Mouse (Mus musculus) thymus, adult 2 months (tissue): Measurements from ENCODE around the gene Abcb6. TPM values are rescaled to one million over a fixed set of nuclear protein-coding genes. Genes with fewer than 3 reads are reported as not detected.
A peak's percentile ranks its signal among the peaks of the same experiment; 100 is the strongest.

Experiments
- DNase-seq: peaks from one replicate; pipeline ENCODE4 v3.0.0; 2021
- H3K27ac ChIP-seq: fragments of 200-500 bp; 2 replicates; pipeline ENCODE4 v1.5.1; 2012; ENCODE audit warnings: low read length, control low read depth; ENCODE audit not compliant: control insufficient read depth, insufficient read depth
- H3K27me3 ChIP-seq: fragments of 200-500 bp; 2 replicates; pipeline ENCODE4 v1.6.1; 2012; ENCODE audit warnings: mild to moderate bottlenecking, low read length, moderate library complexity, mixed read lengths; ENCODE audit not compliant: control insufficient read depth, insufficient read depth
- H3K36me3 ChIP-seq: fragments of 200-500 bp; 2 replicates; pipeline ENCODE4 v1.6.1; 2012; ENCODE audit warnings: mild to moderate bottlenecking, low read length, moderate library complexity; ENCODE audit not compliant: control insufficient read depth, insufficient read depth
- H3K4me1 ChIP-seq: fragments of 200-500 bp; replicated peaks from 2 replicates; pipeline ENCODE4 v1.6.1; 2012; ENCODE audit warnings: low read length; ENCODE audit not compliant: control insufficient read depth, insufficient read depth
- H3K4me3 ChIP-seq: fragments of 200-500 bp; 2 replicates; pipeline ENCODE4 v1.5.1; 2012; ENCODE audit warnings: mild to moderate bottlenecking, low read length, control low read depth, moderate library complexity; ENCODE audit not compliant: control insufficient read depth, insufficient read depth
- CTCF ChIP-seq: fragments of 200-500 bp; IDR thresholded peaks from 2 replicates; pipeline ENCODE4 v1.5.1; 2012; ENCODE audit warnings: mild to moderate bottlenecking, control low read depth, low read length, moderate library complexity, borderline replicate concordance; ENCODE audit not compliant: control insufficient read depth, poor library complexity, insufficient read depth; ENCODE audit errors: extremely low read depth
- POLR2A ChIP-seq: fragments of 200-500 bp; IDR thresholded peaks from 2 replicates; pipeline ENCODE4 v1.6.1; 2012; ENCODE audit warnings: mild to moderate bottlenecking, low read length, control low read depth, moderate library complexity; ENCODE audit not compliant: control insufficient read depth, poor library complexity, insufficient read depth; ENCODE audit errors: extremely low read depth
- WGBS: fragments of 180-500 bp; shearing (Covaris S2); methylation state at CpG from one replicate; pipeline ENCODE4 v1.1.7; 2018; 5-methylcytosine and 5-hydroxymethylcytosine counted together
- polyA plus RNA-seq: library from polyadenylated mRNA; depleted of rRNA; stranded (reverse); fragments of >200 nt; gene quantifications from 2 replicates; pipeline ENCODE4 v1.2.3, GENCODE M21; 2012

Gene Abcb6
- polyA plus RNA-seq, 1 experiment: 10.9 TPM

DNA sequence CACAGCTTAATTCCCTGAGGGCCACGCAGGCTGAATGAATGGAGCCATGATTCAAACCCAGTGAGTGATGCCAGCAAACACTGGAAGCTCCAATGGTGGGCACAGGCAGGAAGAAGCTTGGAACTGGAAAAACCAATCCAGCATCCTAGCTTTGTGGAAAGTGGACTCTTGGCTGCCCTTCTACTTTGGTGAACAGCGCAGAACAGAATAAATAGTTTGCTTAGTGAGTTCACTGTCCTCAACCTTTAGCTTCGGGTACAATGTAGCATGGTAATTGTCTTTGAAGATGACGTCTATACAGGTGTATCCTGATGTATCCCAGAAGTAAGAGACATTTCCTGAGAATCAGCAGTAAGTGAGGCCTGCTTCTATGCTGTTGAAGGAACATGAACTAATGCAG lies 31.5 kb downstream of the Abcb6 start:
- no peak overlapping the region for H3K27ac ChIP-seq
- H3K36me3 ChIP-seq: peaks cover 24% of the 10 kb centered on the region
- no peaks in the 10 kb centered on the region for H3K4me1 ChIP-seq
- DNase-seq: no peak
- no peaks in the 10 kb centered on the region for H3K27me3 ChIP-seq
- no peak for TF ChIP-seq POLR2A
- no peak overlapping the region for H3K4me3 ChIP-seq
- 98% methylated on average over 4 of the region's 4 CpGs for WGBS

GRCm38 (mm10) chr1:75147411-75148135 lies 32.6 kb downstream of the Abcb6 start:
- no peaks in the 10 kb centered on the region for H3K27me3 ChIP-seq
- H3K36me3 ChIP-seq: peaks cover 24% of the 10 kb centered on the region
- TF ChIP-seq POLR2A (no peak), CTCF (no peak)
- peaks cover 3% of the 10 kb centered on the region; the same call in 1 of the 2 replicates for H3K4me1 ChIP-seq
- DNase-seq: no peak
- H3K27ac ChIP-seq: no peak overlapping the region
- WGBS: 95% methylated on average over 7 of the region's 7 CpGs
- H3K4me3 ChIP-seq: no peak overlapping the region

- Histone ChIP-seq H3K36me3 (peaks cover 24% of the 10 kb centered on the region), H3K4me1 (peaks cover 7% of the 10 kb centered on the region)
Measured at GRCm38 (mm10) chr1:75145589-75145988, 34.6 kb downstream of the Abcb6 start.

DNA sequence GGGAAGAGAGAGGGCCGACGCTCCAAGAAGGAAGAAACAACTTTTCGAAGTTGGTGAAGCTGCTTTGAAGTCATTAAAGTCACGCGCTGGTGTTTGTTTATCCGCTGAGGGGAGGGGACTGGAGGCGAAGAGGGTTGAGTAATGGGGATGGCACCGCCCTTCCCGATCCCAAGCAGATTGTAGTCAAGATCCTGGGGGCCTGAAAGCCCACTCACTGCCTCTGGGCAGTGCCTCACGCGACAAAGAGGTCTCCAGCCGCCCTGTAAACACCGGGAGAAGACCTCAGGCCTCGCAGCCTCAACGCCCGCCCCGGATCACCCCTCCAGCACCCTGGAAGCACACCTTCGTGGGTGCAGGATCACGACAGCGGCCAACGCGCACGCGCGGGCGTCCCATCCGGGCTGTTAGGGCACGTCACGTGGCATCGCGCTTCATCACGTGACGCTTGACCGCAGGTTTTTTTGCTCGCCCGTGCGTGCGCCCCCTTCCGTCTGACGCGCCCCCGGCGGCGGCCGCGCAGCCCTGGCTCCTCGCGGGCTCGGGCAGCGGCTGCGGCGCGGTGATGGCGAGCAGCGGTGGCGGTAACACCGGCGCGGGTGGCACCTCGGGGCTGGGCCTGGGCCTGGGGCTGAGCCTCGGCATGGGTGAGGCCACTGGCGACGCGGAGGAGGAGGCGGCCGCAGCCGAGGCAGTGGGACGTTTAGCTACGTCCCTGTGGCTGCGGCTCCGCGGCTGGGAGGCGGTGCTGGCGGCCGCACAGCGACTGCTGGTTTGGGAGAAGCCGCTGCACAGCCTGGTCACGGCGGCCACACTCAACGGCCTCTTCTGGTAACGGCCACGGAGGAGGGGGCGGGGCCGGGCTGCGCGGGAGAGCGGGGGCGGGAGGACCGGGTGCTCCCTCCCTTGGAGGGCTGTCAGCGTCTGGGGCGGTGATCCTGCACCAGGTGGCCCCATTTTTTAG lies 37.6 kb downstream of the Abcb6 start, which contains the start of the genes Cnppd1 and Retreg2:
Gene Cnppd1 (minus strand): TSS at position 411 of the 961 bp plus-strand sequence.
Gene Retreg2 (plus strand): TSS at position 478 of the 961 bp plus-strand sequence.
- peak; percentile 95 for DNase-seq
- WGBS: under 1% methylated on average over 91 of the region's 91 CpGs
- Histone ChIP-seq H3K27me3 (no peaks in the 10 kb centered on the region), H3K4me1 (peaks cover 7% of the 10 kb centered on the region), H3K36me3 (peaks cover 26% of the 10 kb centered on the region), H3K27ac (peak within 1 kb of the TSS; percentile 90), H3K4me3 (peak within 1 kb of the TSS; percentile 84)
- TF ChIP-seq CTCF (peak; percentile 88), POLR2A (peak; percentile 96)

More at GRCm38 (mm10) chr1:75145589-75145988, 34.6 kb downstream of the Abcb6 start:
- Histone ChIP-seq H3K27me3 (no peaks in the 10 kb centered on the region), H3K4me3 (no peak overlapping the region), H3K27ac (no peak overlapping the region)
- DNase-seq: no peak
- WGBS: 94% methylated on average over 3 of the region's 3 CpGs
- TF ChIP-seq CTCF (no peak), POLR2A (no peak)

GRCm38 (mm10) chr1:75141486-75142190 lies 38.6 kb downstream of the Abcb6 start:
- H3K36me3 ChIP-seq: peaks cover 29% of the 10 kb centered on the region
- peak overlapping the region; percentile 84 for H3K4me3 ChIP-seq
- H3K4me1 ChIP-seq: peaks cover 7% of the 10 kb centered on the region
- peak overlapping the region; percentile 90 for H3K27ac ChIP-seq
- no peaks in the 10 kb centered on the region for H3K27me3 ChIP-seq
- WGBS: under 1% methylated on average over 53 of the region's 53 CpGs
- peak; percentile 75 for DNase-seq
- peak; percentile 54; the same call in 1 of the 2 replicates for TF ChIP-seq CTCF
- TF ChIP-seq POLR2A: peak; percentile 77
